Mouse (Mus musculus): ENCODE results near the gene Foxp1. TPM values are rescaled to one million over a fixed set of nuclear protein-coding genes. Genes with fewer than 3 reads are reported as not detected.

Foxp1 gene
- total RNA-seq, 2 experiments from 2014 or later = 35.8 to 46.8 TPM

DNA sequence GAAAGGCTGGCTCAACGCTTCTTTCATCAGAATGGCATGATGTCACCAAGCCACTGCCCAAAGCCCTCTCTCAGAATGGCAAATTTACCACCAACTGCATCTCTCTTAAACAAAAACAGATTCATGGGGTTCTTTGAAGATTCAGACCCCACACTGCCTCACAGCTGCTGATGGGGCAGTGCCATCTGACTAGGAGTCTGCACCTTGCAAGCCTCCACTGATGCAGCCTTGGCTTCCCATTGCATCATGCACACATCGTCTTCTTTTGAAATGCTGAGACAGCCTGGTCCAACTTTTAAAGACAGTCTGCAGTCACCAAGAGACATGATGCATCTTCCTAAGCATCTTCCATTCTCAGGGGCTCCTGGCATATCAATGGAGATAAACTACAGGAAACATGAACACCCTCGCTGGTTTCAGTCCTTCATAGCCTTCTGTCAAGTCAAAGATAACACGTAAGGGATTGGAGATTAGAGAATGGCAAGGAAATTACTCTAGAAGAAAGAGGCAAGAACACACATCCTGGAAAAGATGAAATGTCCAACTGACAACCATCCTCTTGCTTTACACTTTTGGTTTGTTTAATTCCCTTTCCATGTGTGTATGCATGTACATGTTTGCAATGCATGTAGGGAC, 154.3 kb downstream of the Foxp1 start:
- DNase-seq (ENCODE audit: low spot score in 2 of 2) = no peak

- no peak for DNase-seq (ENCODE audit: low spot score in 2 of 2)
Measured at GRCm38 (mm10) chr6:99364545-99364944, 158.0 kb downstream of the Foxp1 start.

GRCm38 (mm10) chr6:99360581-99360980, 161.9 kb downstream of the Foxp1 start:
- no peak for DNase-seq (ENCODE audit: low spot score in 2 of 2)

GRCm38 (mm10) chr6:99359765-99360499, 162.6 kb downstream of the Foxp1 start:
- no peak for DNase-seq (ENCODE audit: low spot score in 2 of 2)

DNA sequence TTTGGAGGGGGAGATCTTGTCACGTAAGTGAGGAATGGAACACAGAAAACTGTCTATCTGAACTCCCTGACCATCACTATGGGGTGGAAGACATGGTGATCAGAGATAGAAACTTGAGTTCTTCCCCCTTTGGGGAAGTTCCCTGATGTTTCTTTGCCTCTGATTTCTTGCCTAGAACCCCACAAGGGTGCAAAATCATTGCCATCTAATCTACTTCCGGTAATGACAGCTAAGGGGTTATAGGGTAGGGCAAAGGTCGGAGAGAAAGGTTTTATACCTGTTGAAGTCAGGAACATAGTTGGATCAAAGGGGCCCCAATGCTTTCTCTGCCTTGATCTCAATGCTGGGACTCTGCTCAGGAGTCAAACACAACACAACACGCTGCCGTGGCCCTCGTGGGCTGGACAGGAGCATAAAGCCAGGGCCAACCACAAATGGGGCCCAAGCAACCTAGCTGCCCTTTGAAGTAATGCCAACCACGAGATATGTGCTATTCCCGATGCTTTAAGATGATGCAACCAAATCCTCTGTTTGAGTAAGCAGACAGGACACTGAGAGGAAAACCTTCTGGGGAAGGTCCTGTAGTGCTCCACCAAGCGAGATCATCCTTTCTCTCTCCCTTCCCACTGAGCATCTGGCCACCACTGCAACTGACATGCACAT, 163.4 kb downstream of the Foxp1 start:
- DNase-seq (ENCODE audit: low spot score in 2 of 2) = no peak

DNA sequence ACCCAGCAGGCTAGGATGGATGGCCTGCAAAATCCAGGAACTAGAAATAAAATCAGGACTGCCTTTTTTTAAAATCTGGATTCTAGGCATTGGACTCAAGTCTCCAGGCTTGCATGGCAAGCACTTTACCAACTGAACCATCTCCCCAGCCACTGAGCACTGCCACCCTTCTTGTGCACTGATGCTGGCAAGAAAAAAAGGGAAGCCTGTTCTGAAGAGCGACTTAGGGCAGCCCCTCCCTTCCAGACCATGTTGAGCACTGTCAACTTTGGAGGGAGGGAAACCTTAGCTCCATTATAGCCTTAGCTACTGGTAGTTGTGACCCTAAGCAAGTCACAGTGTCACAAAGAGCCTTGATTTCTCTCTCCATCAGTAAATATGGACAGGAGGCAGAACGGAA, 164.6 kb downstream of the Foxp1 start:
- DNase-seq (ENCODE audit: low spot score in 2 of 2) = no peak

- DNase-seq (ENCODE audit: low spot score in 2 of 2) = no peak
Measured at GRCm38 (mm10) chr6:99354338-99354737, 168.2 kb downstream of the Foxp1 start.

GRCm38 (mm10) chr6:99353441-99353840, 169.1 kb downstream of the Foxp1 start:
- no peak for DNase-seq (ENCODE audit: low spot score in 2 of 2)

- DNase-seq (ENCODE audit: low spot score in 2 of 2) = no peak
Measured at GRCm38 (mm10) chr6:99350566-99350965, 172.0 kb downstream of the Foxp1 start.

- no peak for DNase-seq (ENCODE audit: low spot score in 2 of 2)
Measured at GRCm38 (mm10) chr6:99350156-99350555, 172.4 kb downstream of the Foxp1 start.

- DNase-seq (ENCODE audit: low spot score in 2 of 2) = no peak
Measured at GRCm38 (mm10) chr6:99347836-99348235, 174.7 kb downstream of the Foxp1 start.

GRCm38 (mm10) chr6:99344966-99345365, 177.6 kb downstream of the Foxp1 start:
- no peak for DNase-seq (ENCODE audit: low spot score in 2 of 2)

- DNase-seq (ENCODE audit: low spot score in 2 of 2) = no peak
Measured at GRCm38 (mm10) chr6:99344357-99344756, 178.2 kb downstream of the Foxp1 start.

DNA sequence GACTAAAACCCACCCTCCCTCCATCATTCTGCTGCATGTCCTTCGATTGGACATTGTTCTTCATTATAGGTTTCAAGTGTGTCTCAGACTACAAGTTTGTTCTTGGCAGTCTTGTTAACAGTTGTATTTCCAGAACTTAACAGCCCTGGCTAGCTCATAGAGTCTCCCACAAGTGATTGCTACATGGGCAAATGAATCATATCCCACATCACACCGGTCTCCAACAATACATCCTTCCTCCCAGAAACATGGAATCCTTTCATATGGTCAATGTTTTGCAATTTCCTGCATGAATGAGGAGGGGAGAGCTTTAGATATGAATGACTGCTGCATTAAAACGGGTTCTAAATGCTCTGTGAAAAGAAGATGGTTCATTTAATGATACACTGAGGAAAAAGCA, 178.7 kb downstream of the Foxp1 start:
- DNase-seq (ENCODE audit: low spot score in 2 of 2) = no peak

DNA sequence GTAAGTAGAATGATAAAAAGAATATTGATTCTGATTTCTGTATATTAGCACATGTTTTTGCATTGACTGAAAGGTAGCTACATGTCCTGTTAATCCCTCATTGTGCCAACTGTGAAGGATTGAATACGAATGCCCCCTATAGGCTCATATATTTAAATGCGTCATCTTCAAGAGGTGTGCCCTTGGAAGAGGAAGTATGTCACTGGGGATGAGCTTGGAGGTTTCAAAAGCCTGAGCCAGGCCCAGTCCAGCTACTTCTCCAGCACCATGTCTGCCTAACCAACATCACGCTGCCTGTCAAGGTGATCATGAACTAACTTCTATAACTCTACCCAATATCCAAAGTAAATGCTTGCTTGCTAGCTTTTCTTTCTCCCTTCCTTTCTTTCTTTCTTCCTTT, 180.1 kb downstream of the Foxp1 start:
- no peak for DNase-seq (ENCODE audit: low spot score in 2 of 2)

DNA sequence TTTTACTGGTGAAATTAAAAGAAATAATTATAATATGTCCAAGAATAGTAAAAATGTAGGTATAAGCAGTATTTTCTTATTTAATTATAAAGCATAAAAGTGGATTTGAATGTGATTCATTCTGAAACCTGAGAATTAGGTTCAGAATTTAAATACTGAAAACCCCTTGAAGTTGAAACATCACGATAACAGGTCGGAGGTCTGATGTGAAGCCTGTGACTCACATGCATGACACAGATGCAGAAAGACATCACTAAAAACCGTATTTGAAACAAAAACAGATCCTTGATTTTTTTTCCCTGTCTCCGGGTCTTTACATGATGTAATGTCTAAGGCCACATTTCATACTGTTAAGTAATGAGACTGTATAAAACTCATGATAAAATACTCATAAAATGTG, 181.6 kb downstream of the Foxp1 start:
- no peak for DNase-seq (ENCODE audit: low spot score in 2 of 2)

- DNase-seq (ENCODE audit: low spot score in 2 of 2) = no peak
Measured at GRCm38 (mm10) chr6:99339986-99340721, 182.4 kb downstream of the Foxp1 start.

- no peak for DNase-seq (ENCODE audit: low spot score in 2 of 2)
Measured at GRCm38 (mm10) chr6:99339343-99339620, 183.2 kb downstream of the Foxp1 start.

- DNase-seq (ENCODE audit: low spot score in 2 of 2) = no peak
Measured at GRCm38 (mm10) chr6:99338593-99339342, 183.8 kb downstream of the Foxp1 start.

- no peak for DNase-seq (ENCODE audit: low spot score in 2 of 2)
Measured at GRCm38 (mm10) chr6:99338174-99338573, 184.3 kb downstream of the Foxp1 start.

DNA sequence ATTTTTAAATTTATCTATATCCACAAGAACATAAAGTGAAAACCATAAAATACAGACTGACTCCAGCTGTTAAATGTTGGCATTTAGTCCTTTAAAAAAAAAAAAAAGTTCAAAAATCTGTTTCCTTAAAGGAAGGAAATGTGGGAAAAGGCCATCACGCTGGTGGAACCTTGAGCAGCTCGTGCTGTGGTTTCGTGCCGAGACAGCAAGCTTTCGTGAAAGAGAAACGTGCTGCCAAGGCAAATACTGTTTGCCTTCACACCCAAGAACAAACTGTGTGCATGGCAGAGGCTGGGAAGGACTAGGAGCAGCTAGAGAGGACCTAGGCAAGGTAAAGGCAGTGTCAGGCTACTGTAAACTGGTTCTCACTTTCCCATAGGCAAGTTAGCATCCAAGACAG, 184.9 kb downstream of the Foxp1 start:
- no peak for DNase-seq (ENCODE audit: low spot score in 2 of 2)
